Mouse (Mus musculus) stomach, embryonic 16.5 days (tissue): ENCODE results near the gene Slco3a1. TPM values are rescaled to one million over a fixed set of nuclear protein-coding genes. Genes with fewer than 3 reads are reported as not detected.

Source experiments
- ATAC-seq: fragments of 200-750 bp; cut with Nextera tagmentation; 2 replicates; pipeline ENCODE4 v1.8.0; 2017; ENCODE audit warnings: moderate number of reproducible peaks, moderate TSS enrichment; ENCODE audit not compliant: insufficient read depth, low FRiP score
- H3K27ac ChIP-seq: fragments of 300-500 bp; sonication (generic); 2 replicates; pipeline ENCODE4 v1.5.1; 2014; ENCODE audit warnings: low read length
- H3K27me3 ChIP-seq: fragments of 300-500 bp; sonication (generic); 2 replicates; pipeline ENCODE4 v1.6.1; 2014; ENCODE audit warnings: low read length, control low read depth, mixed read lengths; ENCODE audit not compliant: control insufficient read depth, insufficient read depth
- H3K36me3 ChIP-seq: fragments of 300-500 bp; sonication (generic); 2 replicates; pipeline ENCODE4 v1.6.1; 2014; ENCODE audit warnings: low read length; ENCODE audit not compliant: control insufficient read depth, insufficient read depth
- H3K4me1 ChIP-seq: fragments of 300-500 bp; sonication (generic); 2 replicates; pipeline ENCODE4 v1.6.1; 2014; ENCODE audit warnings: low read length, control low read depth, mixed read lengths; ENCODE audit not compliant: control insufficient read depth, insufficient read depth
- H3K4me2 ChIP-seq: fragments of 300-500 bp; sonication (generic); 2 replicates; pipeline ENCODE4 v1.6.1; 2014; ENCODE audit warnings: low read depth, low read length, mixed read lengths
- H3K4me3 ChIP-seq: fragments of 300-500 bp; sonication (generic); replicated peaks from 2 replicates; pipeline ENCODE4 v1.5.1; 2014; ENCODE audit warnings: mild to moderate bottlenecking, low read length
- H3K9ac ChIP-seq: fragments of 300-500 bp; sonication (generic); 2 replicates; pipeline ENCODE4 v1.6.1; 2014; ENCODE audit warnings: low read length
- H3K9me3 ChIP-seq: fragments of 300-500 bp; sonication (generic); replicated peaks from 2 replicates; pipeline ENCODE4 v1.6.1; 2016; ENCODE audit warnings: low read length, control low read depth; ENCODE audit not compliant: control insufficient read depth
- WGBS: fragments of 180-500 bp; shearing (Covaris S2); extraction: QIAGEN DNeasy Blood & Tissue Kit; methylation state at CpG from one replicate; pipeline ENCODE4 v1.1.7; 2014; 5-methylcytosine and 5-hydroxymethylcytosine counted together
- polyA plus RNA-seq: library from polyadenylated mRNA; unstranded; fragments of >200 nt; fragmentation: Nextera tagmentation; extraction: Ambion mirVana; gene quantifications from 2 replicates; pipeline ENCODE4 v1.2.1, GENCODE M21; 2015

The Slco3a1 gene
- polyA plus RNA-seq, 1 experiment from 2014 or later: 10.7 TPM

GRCm38 (mm10) chr7:74522260-74522659 is 32.3 kb downstream of the Slco3a1 start:
- Histone ChIP-seq H3K27ac (no peak overlapping the region), H3K27me3 (no peaks in the 10 kb centered on the region), H3K9me3 (no peaks in the 10 kb centered on the region), H3K4me2 (no peak overlapping the region), H3K36me3 (no peaks in the 10 kb centered on the region), H3K4me3 (no peak overlapping the region), H3K4me1 (no peaks in the 10 kb centered on the region), H3K9ac (no peak overlapping the region)
- no peak for ATAC-seq
- WGBS: 79% methylated on average over 4 of the region's 4 CpGs

GRCm38 (mm10) chr7:74519386-74519785 is 35.2 kb downstream of the Slco3a1 start:
- no peak overlapping the region for H3K9ac ChIP-seq
- H3K27me3 ChIP-seq: no peaks in the 10 kb centered on the region
- no peaks in the 10 kb centered on the region for H3K4me1 ChIP-seq
- WGBS: 36% methylated on average over 6 of the region's 6 CpGs
- H3K4me2 ChIP-seq: no peak overlapping the region
- H3K27ac ChIP-seq: no peak overlapping the region
- no peak for ATAC-seq
- H3K36me3 ChIP-seq: no peaks in the 10 kb centered on the region
- H3K9me3 ChIP-seq: no peaks in the 10 kb centered on the region
- no peak overlapping the region for H3K4me3 ChIP-seq

- no peak overlapping the region for H3K4me3 ChIP-seq
- no peaks in the 10 kb centered on the region for H3K9me3 ChIP-seq
- no peaks in the 10 kb centered on the region for H3K4me1 ChIP-seq
- H3K27me3 ChIP-seq: no peaks in the 10 kb centered on the region
- WGBS: 97% methylated on average over 1 of the region's 1 CpGs
- ATAC-seq: no peak
- no peak overlapping the region for H3K9ac ChIP-seq
- H3K36me3 ChIP-seq: no peaks in the 10 kb centered on the region
- no peak overlapping the region for H3K27ac ChIP-seq
- H3K4me2 ChIP-seq: no peak overlapping the region
Measured at GRCm38 (mm10) chr7:74518776-74519175, 35.8 kb downstream of the Slco3a1 start.

DNA sequence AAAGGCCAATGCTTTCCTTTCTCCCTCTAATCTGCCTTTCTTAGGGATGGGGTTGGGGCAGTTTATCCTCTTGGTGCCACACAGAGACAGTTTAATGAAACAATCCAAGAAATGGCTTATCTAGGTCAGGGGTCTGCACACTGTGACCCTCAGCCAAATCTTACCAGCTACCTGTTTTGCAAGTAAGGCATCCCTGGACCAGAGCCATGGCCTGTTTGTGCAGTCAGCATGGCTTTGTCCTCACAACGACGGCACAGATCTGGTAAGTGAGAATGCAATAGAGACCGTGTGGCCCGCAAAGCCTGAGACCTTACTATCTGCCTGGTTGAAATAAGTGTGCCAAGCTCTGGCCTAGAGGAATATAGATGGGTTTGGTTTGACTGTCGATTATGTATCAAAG is 36.3 kb downstream of the Slco3a1 start:
- no peaks in the 10 kb centered on the region for H3K4me1 ChIP-seq
- ATAC-seq: no peak

GRCm38 (mm10) chr7:74510676-74511075 is 43.9 kb downstream of the Slco3a1 start:
- WGBS: 65% methylated on average over 1 of the region's 1 CpGs
- H3K9ac ChIP-seq: no peak overlapping the region
- H3K4me3 ChIP-seq: no peak overlapping the region
- no peaks in the 10 kb centered on the region for H3K4me1 ChIP-seq
- H3K27ac ChIP-seq: no peak overlapping the region
- no peak for ATAC-seq
- H3K36me3 ChIP-seq: no peaks in the 10 kb centered on the region
- no peaks in the 10 kb centered on the region for H3K9me3 ChIP-seq
- H3K27me3 ChIP-seq: no peaks in the 10 kb centered on the region
- H3K4me2 ChIP-seq: no peak overlapping the region

More for the DNA sequence above, 36.3 kb downstream of the Slco3a1 start:
- Histone ChIP-seq H3K27me3 (no peaks in the 10 kb centered on the region), H3K9me3 (no peaks in the 10 kb centered on the region), H3K27ac (no peak overlapping the region), H3K9ac (no peak overlapping the region), H3K4me3 (no peak overlapping the region), H3K4me2 (no peak overlapping the region), H3K36me3 (no peaks in the 10 kb centered on the region)
- WGBS: 92% methylated on average over 5 of the region's 5 CpGs

DNA sequence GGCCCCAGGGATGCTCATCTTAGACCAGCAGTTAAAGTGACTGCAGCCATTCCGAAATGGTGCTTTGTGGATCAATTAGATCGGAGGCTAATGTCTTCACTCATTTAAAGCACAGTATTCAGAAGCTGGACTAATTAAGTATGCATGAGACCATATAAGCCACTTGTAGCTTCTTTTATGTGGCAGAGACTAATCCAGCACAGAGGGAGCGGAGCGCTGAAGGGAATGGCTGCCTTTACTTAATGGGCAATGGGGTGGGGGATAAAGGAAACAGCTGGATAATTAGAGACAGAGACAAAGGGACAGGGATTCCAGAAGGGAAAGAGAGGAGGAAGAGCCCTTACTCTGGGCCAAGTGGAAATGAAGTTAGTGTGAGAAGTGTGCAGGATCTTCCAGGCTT is 46.4 kb downstream of the Slco3a1 start:
- 79% methylated on average over 4 of the region's 4 CpGs for WGBS
- no peak overlapping the region for H3K9ac ChIP-seq
- no peak overlapping the region for H3K27ac ChIP-seq
- H3K27me3 ChIP-seq: no peaks in the 10 kb centered on the region
- no peak overlapping the region for H3K4me3 ChIP-seq
- no peaks in the 10 kb centered on the region for H3K9me3 ChIP-seq
- no peaks in the 10 kb centered on the region for H3K4me1 ChIP-seq
- no peak for ATAC-seq
- H3K4me2 ChIP-seq: no peak overlapping the region
- no peaks in the 10 kb centered on the region for H3K36me3 ChIP-seq

GRCm38 (mm10) chr7:74506856-74507255 is 47.7 kb downstream of the Slco3a1 start:
- 82% methylated on average over 5 of the region's 5 CpGs for WGBS
- Histone ChIP-seq H3K4me3 (no peak overlapping the region), H3K9ac (no peak overlapping the region), H3K36me3 (no peaks in the 10 kb centered on the region), H3K4me2 (no peak overlapping the region), H3K9me3 (no peaks in the 10 kb centered on the region), H3K4me1 (no peaks in the 10 kb centered on the region), H3K27me3 (no peaks in the 10 kb centered on the region), H3K27ac (no peak overlapping the region)
- no peak for ATAC-seq

DNA sequence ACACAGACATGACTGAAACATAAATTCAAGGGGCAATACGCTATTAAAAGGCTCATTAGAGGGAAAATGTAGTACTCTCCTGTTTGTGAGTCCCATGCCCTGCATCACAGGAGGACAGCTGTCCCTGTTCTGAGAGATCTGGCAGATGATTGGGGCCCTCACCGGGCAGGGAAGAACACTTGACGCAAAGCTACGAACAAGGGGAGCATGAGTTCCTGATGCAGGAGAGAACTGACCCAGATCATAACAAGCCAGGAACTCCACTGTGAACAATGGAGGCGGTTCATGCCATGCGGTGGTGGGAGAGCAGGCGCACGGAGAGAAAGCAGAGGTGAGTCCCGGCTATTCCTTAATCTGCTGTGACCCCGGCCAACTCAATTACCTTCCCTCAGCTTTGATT is 48.9 kb downstream of the Slco3a1 start:
- Histone ChIP-seq H3K4me3 (no peak overlapping the region), H3K4me2 (no peak overlapping the region), H3K9me3 (no peaks in the 10 kb centered on the region), H3K36me3 (no peaks in the 10 kb centered on the region), H3K4me1 (no peaks in the 10 kb centered on the region), H3K9ac (no peak overlapping the region), H3K27ac (no peak overlapping the region), H3K27me3 (no peaks in the 10 kb centered on the region)
- 82% methylated on average over 10 of the region's 10 CpGs for WGBS
- no peak for ATAC-seq

- H3K9me3 ChIP-seq: no peaks in the 10 kb centered on the region
- WGBS: 71% methylated on average over 10 of the region's 10 CpGs
- no peaks in the 10 kb centered on the region for H3K36me3 ChIP-seq
- no peak overlapping the region for H3K4me2 ChIP-seq
- no peak overlapping the region for H3K9ac ChIP-seq
- H3K4me3 ChIP-seq: no peak overlapping the region
- ATAC-seq: no peak
- no peaks in the 10 kb centered on the region for H3K4me1 ChIP-seq
- no peak overlapping the region for H3K27ac ChIP-seq
- H3K27me3 ChIP-seq: no peaks in the 10 kb centered on the region
Measured at GRCm38 (mm10) chr7:74501187-74501586, 53.4 kb downstream of the Slco3a1 start.

GRCm38 (mm10) chr7:74499470-74499869 is 55.1 kb downstream of the Slco3a1 start:
- Histone ChIP-seq H3K36me3 (no peaks in the 10 kb centered on the region), H3K27me3 (no peaks in the 10 kb centered on the region), H3K4me3 (no peak overlapping the region), H3K9ac (no peak overlapping the region), H3K9me3 (no peaks in the 10 kb centered on the region), H3K27ac (no peak overlapping the region), H3K4me1 (no peaks in the 10 kb centered on the region), H3K4me2 (no peak overlapping the region)
- 89% methylated on average over 5 of the region's 5 CpGs for WGBS
- no peak for ATAC-seq
